Mouse (Mus musculus) CH12.LX (cell line): ENCODE results near the gene Ncoa4. TPM values are rescaled to one million over a fixed set of nuclear protein-coding genes. Genes with fewer than 3 reads are reported as not detected.

Experiments used
- DNase-seq: peaks from one replicate; pipeline ENCODE4 v3.0.0-alpha.2; 2013; ENCODE audit errors: extremely low read depth
- H3K27ac ChIP-seq: 2 replicates; pipeline ENCODE4 v1.5.1; 2012; ENCODE audit warnings: low read depth, mild to moderate bottlenecking, control low read depth, moderate library complexity; ENCODE audit not compliant: insufficient read depth
- H3K27me3 ChIP-seq: replicated peaks from 2 replicates; pipeline ENCODE3; 2012; ENCODE audit warnings: inconsistent platforms
- H3K36me3 ChIP-seq, 2 experiments: replicated peaks in 1 of 2; 2 replicates each; pipeline versions ENCODE3 to v1.6.1; 2012; ENCODE audit warnings: inconsistent platforms in 1 of 2, low read length in 1 of 2, mild to moderate bottlenecking in 1 of 2, mixed read lengths in 1 of 2, moderate library complexity in 1 of 2; ENCODE audit not compliant: control insufficient read depth in 1 of 2, insufficient read depth in 1 of 2
- H3K4me1 ChIP-seq, 2 experiments: 2 replicates each; pipeline ENCODE4 v1.6.1; 2012; ENCODE audit warnings: inconsistent platforms in 1 of 2, moderate library complexity in 1 of 2; ENCODE audit not compliant: insufficient read depth in 2 of 2, control insufficient read depth in 1 of 2
- H3K4me2 ChIP-seq: 2 replicates; pipeline ENCODE4 v1.6.1; 2012; ENCODE audit warnings: low read depth, mild to moderate bottlenecking, control low read depth; ENCODE audit not compliant: poor library complexity, insufficient read depth, severe bottlenecking
- H3K4me3 ChIP-seq, 3 experiments: fragments of 150-350 bp in 1 of 3; sonication (generic) in 1 of 3; replicated peaks in 1 of 3; 2 replicates each; pipeline versions ENCODE3 to v1.5.1; 2011 to 2012; ENCODE audit warnings: low read depth in 2 of 3, low read length in 2 of 3, mild to moderate bottlenecking in 2 of 3, moderate library complexity in 2 of 3, control low read depth in 1 of 3, improper control_type of control experiment in 1 of 3, inconsistent platforms in 1 of 3, mixed read lengths in 1 of 3; ENCODE audit not compliant: poor library complexity in 1 of 3
- H3K79me2 ChIP-seq: replicated peaks from 2 replicates; pipeline ENCODE4 v1.6.1; 2012; ENCODE audit warnings: mild to moderate bottlenecking, moderate library complexity; ENCODE audit not compliant: control insufficient read depth, poor library complexity, insufficient read depth, severe bottlenecking; ENCODE audit errors: extremely low read depth
- H3K9ac ChIP-seq: 2 replicates; pipeline ENCODE4 v1.6.1; 2012; ENCODE audit warnings: low read depth, mild to moderate bottlenecking, control low read depth, moderate library complexity; ENCODE audit not compliant: insufficient read depth
- H3K9me3 ChIP-seq: replicated peaks from 2 replicates; pipeline ENCODE3; 2012; ENCODE audit warnings: low read length, inconsistent platforms, mixed read lengths
- CHD1 ChIP-seq: IDR thresholded peaks from 2 replicates; pipeline ENCODE4 v1.6.1; 2012; ENCODE audit warnings: low read depth, low read length, improper control_type of control experiment, inconsistent platforms
- E2F4 ChIP-seq: IDR thresholded peaks from 2 replicates; pipeline ENCODE4 v1.6.1; 2011; ENCODE audit warnings: low read depth, low read length, improper control_type of control experiment; ENCODE audit not compliant: insufficient replicate concordance
- EP300 ChIP-seq: IDR thresholded peaks from 2 replicates; pipeline ENCODE4 v1.6.1; 2011; ENCODE audit warnings: low read length, improper control_type of control experiment
- GABPA ChIP-seq: IDR thresholded peaks from 2 replicates; pipeline ENCODE4 v1.6.1; 2012; ENCODE audit warnings: low read depth, low read length, improper control_type of control experiment, inconsistent platforms; ENCODE audit not compliant: insufficient replicate concordance
- IRF4 ChIP-seq: IDR thresholded peaks from 2 replicates; pipeline ENCODE4 v1.6.1; 2014; ENCODE audit warnings: low read depth, mild to moderate bottlenecking, inconsistent platforms, low read length, improper control_type of control experiment
- MAZ ChIP-seq: IDR thresholded peaks from 2 replicates; pipeline ENCODE4 v1.6.1; 2012; ENCODE audit warnings: low read depth, mild to moderate bottlenecking, inconsistent platforms, low read length, improper control_type of control experiment, moderate library complexity
- MEF2A ChIP-seq: IDR thresholded peaks from 2 replicates; pipeline ENCODE4 v1.6.1; 2014; ENCODE audit warnings: low read depth, mild to moderate bottlenecking, inconsistent platforms, low read length, improper control_type of control experiment, borderline replicate concordance
- MXI1 ChIP-seq: IDR thresholded peaks from 2 replicates; pipeline ENCODE4 v1.6.1; 2011; ENCODE audit warnings: mild to moderate bottlenecking, low read depth, low read length, improper control_type of control experiment
- NELFE ChIP-seq: IDR thresholded peaks from 2 replicates; pipeline ENCODE4 v1.6.1; 2011; ENCODE audit warnings: low read depth, low read length, improper control_type of control experiment
- NRF1 ChIP-seq: IDR thresholded peaks from 2 replicates; pipeline ENCODE4 v1.6.1; 2014; ENCODE audit warnings: low read depth, mild to moderate bottlenecking, inconsistent platforms, low read length, improper control_type of control experiment, moderate library complexity
- PAX5 ChIP-seq: IDR thresholded peaks from 2 replicates; pipeline ENCODE4 v1.6.1; 2012; ENCODE audit warnings: low read length, inconsistent platforms, mixed read lengths
- POLR2AphosphoS2 ChIP-seq: IDR thresholded peaks from 2 replicates; pipeline ENCODE4 v1.6.1; 2011; ENCODE audit warnings: low read depth, low read length, improper control_type of control experiment
- RAD21 ChIP-seq: IDR thresholded peaks from 2 replicates; pipeline ENCODE4 v1.6.1; 2011; ENCODE audit warnings: low read depth, mild to moderate bottlenecking, low read length, improper control_type of control experiment, moderate library complexity
- RCOR1 ChIP-seq: conservative IDR thresholded peaks from 2 replicates; pipeline ENCODE4 v1.6.1; 2012; ENCODE audit warnings: low read depth, mild to moderate bottlenecking, inconsistent platforms, low read length, improper control_type of control experiment
- SIN3A ChIP-seq: IDR thresholded peaks from 2 replicates; pipeline ENCODE4 v1.6.1; 2012; ENCODE audit warnings: low read length, improper control_type of control experiment, inconsistent platforms
- SMC3 ChIP-seq: IDR thresholded peaks from 2 replicates; pipeline ENCODE4 v1.6.1; 2011; ENCODE audit warnings: low read depth, low read length, improper control_type of control experiment
- TCF12 ChIP-seq: IDR thresholded peaks from 2 replicates; pipeline ENCODE4 v1.6.1; 2014; ENCODE audit warnings: low read depth, mild to moderate bottlenecking, inconsistent platforms, low read length, improper control_type of control experiment
- UBTF ChIP-seq: IDR thresholded peaks from 2 replicates; pipeline ENCODE4 v1.6.1; 2012; ENCODE audit warnings: low read depth, mild to moderate bottlenecking, inconsistent platforms, low read length, improper control_type of control experiment, moderate library complexity
- USF2 ChIP-seq: conservative IDR thresholded peaks from 2 replicates; pipeline ENCODE4 v1.6.1; 2011; ENCODE audit warnings: low read depth, low read length, improper control_type of control experiment
- ZKSCAN1 ChIP-seq: IDR thresholded peaks from 2 replicates; pipeline ENCODE4 v1.6.1; 2012; ENCODE audit warnings: low read depth, inconsistent platforms, low read length, improper control_type of control experiment, borderline replicate concordance
- ZMIZ1 ChIP-seq: IDR thresholded peaks from 2 replicates; pipeline ENCODE4 v1.6.1; 2012; ENCODE audit warnings: low read depth, mild to moderate bottlenecking, inconsistent platforms, low read length, improper control_type of control experiment
- ZNF384 ChIP-seq: IDR thresholded peaks from 2 replicates; pipeline ENCODE4 v1.6.1; 2012; ENCODE audit warnings: low read depth, low read length, improper control_type of control experiment, inconsistent platforms
- dilution Hi-C: fragments of 300-500 bp; cut with MboI; formaldehyde crosslinking; loops from 2 replicates; pipeline ENCODE4 v1.14.3; 2020; ENCODE audit warnings: low sequenced_read_pairs; ENCODE audit not compliant: extremely low pct_unique_long_range_greater_than_20kb, extremely low pct_ligation_motif_present
- in situ Hi-C: fragments of 300-500 bp; cut with MboI; formaldehyde crosslinking; loops from 3 replicates; pipeline ENCODE4 v1.14.3; 2019; ENCODE audit warnings: low sequenced_read_pairs, low pct_ligation_motif_present, low pct_unique_long_range_greater_than_20kb, mixed read lengths
- polyA plus RNA-seq: library from polyadenylated mRNA; unstranded; fragments of >175 nt; gene quantifications from 2 replicates; pipeline ENCODE4 v1.2.1, GENCODE M21; 2012; ENCODE audit warnings: low read depth; ENCODE audit not compliant: insufficient read length
- total RNA-seq, 2 experiments: library from RNA; depleted of rRNA; stranded (reverse); fragments of 300-350 nt in 1 of 2; fragments of >200 nt in 1 of 2; gene quantifications; 2 replicates each; pipeline ENCODE4 v1.2.3; 2012 to 2014

Gene Ncoa4
- total and polyA plus RNA-seq, 3 experiments: 41.6 to 102 (median 63.9) TPM

DNA sequence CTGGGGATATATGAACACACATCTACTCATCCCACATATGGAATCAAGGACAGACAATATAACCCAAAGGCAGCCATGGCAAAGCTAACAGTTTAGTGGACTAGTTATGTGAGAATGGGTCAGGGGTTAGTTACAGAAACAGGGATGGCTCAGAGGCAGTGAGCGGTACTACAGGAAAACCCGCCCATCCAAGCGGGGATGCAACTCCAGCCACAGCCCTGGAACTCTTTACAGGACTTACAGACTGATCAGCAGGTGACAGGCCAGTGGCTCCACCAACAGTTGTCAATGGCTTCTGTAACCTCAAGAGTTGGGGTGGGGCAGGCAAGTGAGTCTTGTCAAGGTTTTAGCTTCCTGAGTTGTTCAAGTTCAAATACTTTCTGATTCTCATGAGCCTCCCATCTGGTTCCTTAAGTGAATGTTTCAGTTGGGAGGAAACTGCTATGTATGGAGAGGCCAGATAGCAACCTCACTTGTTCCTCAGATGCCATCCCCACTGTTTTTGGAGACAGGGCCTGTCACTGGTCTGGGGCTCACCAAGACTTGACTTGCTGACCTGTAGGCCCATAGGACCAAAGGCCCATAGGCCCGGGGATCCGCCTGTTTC lies 19.2 kb upstream of the Ncoa4 start:
- Histone ChIP-seq H3K4me1 (peaks cover 3 to 10% of the 10 kb centered on the region in 2 experiments), H3K27ac (no peak overlapping the region)

DNA sequence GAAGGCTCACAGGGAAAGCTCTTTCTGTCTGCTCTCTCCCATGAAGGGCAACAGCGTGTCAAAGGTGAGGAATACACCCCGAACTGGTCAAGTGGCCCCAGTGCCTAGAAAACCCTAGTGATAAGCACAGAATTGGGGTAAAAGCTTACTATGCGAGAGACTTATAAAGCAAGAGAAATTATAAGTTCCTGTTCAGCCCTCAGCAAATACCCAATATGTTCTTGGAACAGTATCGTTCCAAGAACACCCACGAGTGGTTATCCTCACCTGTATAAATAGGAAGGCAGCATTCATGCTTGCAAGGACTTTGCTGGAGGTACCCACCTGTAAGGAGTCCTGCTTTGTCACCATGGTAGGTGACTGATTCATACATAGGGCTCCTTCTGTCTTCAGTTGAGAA lies 17.9 kb upstream of the Ncoa4 start, which contains the start of gene Msmb:
Msmb (plus strand) TSS at position 301 of the 400 bp plus-strand sequence.
- no peaks in the 10 kb centered on the region for H3K36me3 ChIP-seq
- no peak within 1 kb of the TSS for H3K9ac ChIP-seq
- H3K4me1 ChIP-seq: peaks cover 3 to 7% of the 10 kb centered on the region in 2 experiments
- no peaks in the 10 kb centered on the region for H3K27me3 ChIP-seq
- TF ChIP-seq RAD21: no peak
- TF ChIP-seq RCOR1: no peak
- TF ChIP-seq TCF12: no peak
- TF ChIP-seq POLR2AphosphoS2: no peak
- no peak for TF ChIP-seq IRF4
- TF ChIP-seq EP300: no peak
- TF ChIP-seq ZKSCAN1: no peak
- no peak for TF ChIP-seq GABPA
- TF ChIP-seq ZNF384: no peak
- TF ChIP-seq CHD1: no peak
- no peak for TF ChIP-seq MAZ
- TF ChIP-seq E2F4: no peak
- no peak for TF ChIP-seq MEF2A
- no peak for TF ChIP-seq USF2
- TF ChIP-seq ZMIZ1: no peak
- TF ChIP-seq PAX5: no peak
- no peak for TF ChIP-seq MXI1
- TF ChIP-seq SMC3: no peak
- H3K27ac ChIP-seq: no peak within 1 kb of the TSS
- in situ Hi-C loops: no loop called here
- peaks cover 2% of the 10 kb centered on the region for H3K9me3 ChIP-seq
- no peak within 1 kb of the TSS for H3K4me2 ChIP-seq
- H3K79me2 ChIP-seq: no peaks in the 10 kb centered on the region
- DNase-seq: no peak
- H3K4me3 ChIP-seq: no peak within 1 kb of the TSS
- dilution Hi-C loops: no loop called here

More for the DNA sequence above, 19.2 kb upstream of the Ncoa4 start:
- H3K27me3 ChIP-seq: no peaks in the 10 kb centered on the region
- no peaks in the 10 kb centered on the region for H3K36me3 ChIP-seq
- H3K79me2 ChIP-seq: no peaks in the 10 kb centered on the region
- no peak overlapping the region for H3K4me3 ChIP-seq
- TF ChIP-seq UBTF (no peak), PAX5 (no peak), RAD21 (no peak), NRF1 (no peak), SIN3A (no peak), NELFE (no peak)
- in situ Hi-C loops (no loop called here), dilution Hi-C loops (no loop called here)
- H3K9ac ChIP-seq: no peak overlapping the region
- no peak for DNase-seq
- H3K9me3 ChIP-seq: no peaks in the 10 kb centered on the region
- H3K4me2 ChIP-seq: no peak overlapping the region
